Mouse (Mus musculus): ENCODE data around the gene Map3k7cl. TPM values are rescaled to one million over a fixed set of nuclear protein-coding genes. Genes with fewer than 3 reads are reported as not detected.

Map3k7cl gene
- polyA plus RNA-seq, 1 experiment from 2014 or later, result not detected

DNA sequence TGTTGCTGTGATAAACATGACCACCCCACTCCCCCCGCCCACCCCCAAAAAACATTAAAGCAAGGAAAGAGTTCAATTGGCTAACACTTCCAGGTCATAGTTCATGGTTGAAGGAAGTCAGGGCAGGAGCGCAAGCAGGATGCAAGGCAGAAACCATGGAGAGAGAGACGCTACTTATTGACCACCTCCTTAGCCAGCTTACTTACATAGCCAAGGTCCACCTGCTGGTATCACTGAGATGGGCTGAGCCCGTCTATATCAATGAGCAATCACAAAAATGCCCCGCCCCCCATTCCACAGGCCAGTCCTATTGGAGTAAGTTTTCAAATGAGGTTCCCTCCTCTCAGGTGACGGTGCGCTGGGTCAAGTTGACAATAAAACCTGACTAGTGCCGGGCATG, 72.7 kb downstream of the Map3k7cl start:
- Histone ChIP-seq H3K27me3 (ENCODE audit: control insufficient read depth, insufficient read depth, low read length) (no peaks in the 10 kb centered on the region), H3K36me3 (replicated peaks; ENCODE audit: control insufficient read depth, insufficient read depth, low read depth, low read length) (no peaks in the 10 kb centered on the region), H3K4me1 (ENCODE audit: control insufficient read depth, insufficient read depth, low read length) (no peaks in the 10 kb centered on the region), H3K4me3 (ENCODE audit: low read depth, low read length) (no peak overlapping the region), H3K27ac (replicated peaks; ENCODE audit: low read depth, low read length) (no peak overlapping the region), H3K9me3 (replicated peaks; ENCODE audit: control insufficient read depth, low read length) (no peaks in the 10 kb centered on the region; the same call in 1 of the 2 replicates), H3K4me2 (ENCODE audit: low read depth, low read length) (no peak overlapping the region), H3K9ac (replicated peaks; ENCODE audit: low read length) (no peak overlapping the region)
- no peak for DNase-seq (ENCODE audit: low spot score)
- ATAC-seq (replicated peaks; ENCODE audit: insufficient number of reproducible peaks, low FRiP score, low TSS enrichment, low read depth), result no peak
- WGBS, result 94% methylated on average over 8 of the region's 8 CpGs

DNA sequence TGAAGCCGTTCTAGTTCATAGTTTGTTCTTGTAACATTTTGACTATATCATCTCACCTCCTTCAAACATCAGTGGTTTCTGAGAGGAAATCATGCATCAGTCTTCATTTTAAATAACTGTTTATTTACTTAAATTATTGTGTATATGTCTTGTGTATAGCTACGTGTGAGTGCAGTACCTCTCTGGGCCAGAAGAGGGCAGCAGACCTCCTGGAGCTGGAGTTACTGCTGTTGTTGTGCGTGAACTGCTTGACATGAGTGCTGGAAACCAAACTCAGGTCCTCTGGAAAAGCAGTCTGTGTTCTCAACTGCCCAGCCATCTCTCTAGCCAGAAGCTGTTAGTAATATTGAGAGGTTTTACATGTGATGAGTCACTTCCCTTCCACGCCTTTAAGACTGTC, 73.6 kb downstream of the Map3k7cl start:
- 92% methylated on average over 4 of the region's 4 CpGs for WGBS

DNA sequence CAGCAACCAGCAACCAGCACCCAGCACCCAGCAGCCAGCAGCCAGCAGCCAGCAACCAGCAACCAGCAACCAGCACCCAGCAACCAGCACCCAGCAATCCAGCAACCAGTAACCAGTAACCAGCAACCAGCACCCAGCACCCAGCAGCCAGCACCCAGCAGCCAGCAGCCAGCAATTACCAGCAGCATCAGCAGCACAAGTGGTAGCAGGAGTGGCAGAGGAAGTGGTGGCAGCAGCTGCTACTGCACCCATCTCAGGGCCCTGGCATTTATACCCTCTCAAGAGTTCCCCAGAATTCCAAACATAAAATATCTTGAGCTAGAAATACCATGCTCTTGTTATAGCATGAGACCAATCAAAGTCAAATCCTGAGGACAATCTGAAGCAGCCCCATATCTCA, 81.6 kb downstream of the Map3k7cl start:
- H3K27ac ChIP-seq (replicated peaks; ENCODE audit: low read depth, low read length), result no peak overlapping the region
- H3K4me1 ChIP-seq (ENCODE audit: control insufficient read depth, insufficient read depth, low read length), result no peaks in the 10 kb centered on the region
- H3K4me3 ChIP-seq (ENCODE audit: low read depth, low read length), result no peak overlapping the region
- no peaks in the 10 kb centered on the region for H3K27me3 ChIP-seq (ENCODE audit: control insufficient read depth, insufficient read depth, low read length)
- ATAC-seq (replicated peaks; ENCODE audit: insufficient number of reproducible peaks, low FRiP score, low TSS enrichment, low read depth), result no peak
- H3K36me3 ChIP-seq (replicated peaks; ENCODE audit: control insufficient read depth, insufficient read depth, low read depth, low read length), result no peaks in the 10 kb centered on the region
- H3K9me3 ChIP-seq (replicated peaks; ENCODE audit: control insufficient read depth, low read length), result no peaks in the 10 kb centered on the region
- no peak overlapping the region for H3K9ac ChIP-seq (replicated peaks; ENCODE audit: low read length)
- DNase-seq (ENCODE audit: low spot score), result no peak
- no peak overlapping the region for H3K4me2 ChIP-seq (ENCODE audit: low read depth, low read length)

More for the DNA sequence above, 73.6 kb downstream of the Map3k7cl start:
- Histone ChIP-seq H3K27me3 (ENCODE audit: control insufficient read depth, insufficient read depth, low read length) (no peaks in the 10 kb centered on the region), H3K9ac (replicated peaks; ENCODE audit: low read length) (no peak overlapping the region), H3K4me2 (ENCODE audit: low read depth, low read length) (no peak overlapping the region), H3K9me3 (replicated peaks; ENCODE audit: control insufficient read depth, low read length) (no peaks in the 10 kb centered on the region; the same call in 1 of the 2 replicates), H3K36me3 (replicated peaks; ENCODE audit: control insufficient read depth, insufficient read depth, low read depth, low read length) (no peaks in the 10 kb centered on the region), H3K27ac (replicated peaks; ENCODE audit: low read depth, low read length) (no peak overlapping the region), H3K4me3 (ENCODE audit: low read depth, low read length) (no peak overlapping the region), H3K4me1 (ENCODE audit: control insufficient read depth, insufficient read depth, low read length) (no peaks in the 10 kb centered on the region)
- ATAC-seq (replicated peaks; ENCODE audit: insufficient number of reproducible peaks, low FRiP score, low TSS enrichment, low read depth), result no peak
- DNase-seq (ENCODE audit: low spot score), result no peak

DNA sequence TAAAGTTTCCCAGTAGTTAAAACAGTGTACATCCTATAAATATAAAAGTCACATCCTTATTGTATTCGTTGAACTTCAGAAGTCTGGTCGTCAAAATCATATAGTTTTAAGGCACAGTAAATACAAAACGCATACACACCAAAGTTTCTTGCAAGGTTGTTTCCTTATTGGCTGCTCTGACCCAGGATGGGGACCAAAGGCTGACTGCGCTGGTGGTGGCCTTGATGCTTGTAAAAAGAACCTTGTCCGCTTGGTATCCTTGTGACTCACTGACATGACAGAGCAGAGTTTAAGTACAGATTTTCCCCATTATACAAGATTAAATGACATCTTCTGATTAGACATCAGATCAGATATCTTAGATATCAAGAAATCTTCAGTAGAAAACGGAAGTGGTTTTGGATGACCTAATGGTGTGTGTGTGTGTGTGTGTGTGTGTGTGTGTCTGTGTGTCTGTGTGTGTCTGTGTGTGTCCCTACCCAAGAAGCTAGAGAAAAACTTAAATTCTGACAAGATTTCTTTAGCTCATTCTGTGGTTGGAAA, 82.2 kb downstream of the Map3k7cl start:
- Histone ChIP-seq H3K9ac (replicated peaks; ENCODE audit: low read length) (no peak overlapping the region), H3K36me3 (replicated peaks; ENCODE audit: control insufficient read depth, insufficient read depth, low read depth, low read length) (no peaks in the 10 kb centered on the region), H3K27ac (replicated peaks; ENCODE audit: low read depth, low read length) (no peak overlapping the region), H3K4me3 (ENCODE audit: low read depth, low read length) (no peak overlapping the region), H3K27me3 (ENCODE audit: control insufficient read depth, insufficient read depth, low read length) (no peaks in the 10 kb centered on the region), H3K4me1 (ENCODE audit: control insufficient read depth, insufficient read depth, low read length) (no peaks in the 10 kb centered on the region), H3K4me2 (ENCODE audit: low read depth, low read length) (no peak overlapping the region), H3K9me3 (replicated peaks; ENCODE audit: control insufficient read depth, low read length) (no peaks in the 10 kb centered on the region)
- WGBS, result 83% methylated on average over 6 of the region's 6 CpGs
- DNase-seq (ENCODE audit: low spot score) (no peak), ATAC-seq (replicated peaks; ENCODE audit: insufficient number of reproducible peaks, low FRiP score, low TSS enrichment, low read depth) (no peak)

DNA sequence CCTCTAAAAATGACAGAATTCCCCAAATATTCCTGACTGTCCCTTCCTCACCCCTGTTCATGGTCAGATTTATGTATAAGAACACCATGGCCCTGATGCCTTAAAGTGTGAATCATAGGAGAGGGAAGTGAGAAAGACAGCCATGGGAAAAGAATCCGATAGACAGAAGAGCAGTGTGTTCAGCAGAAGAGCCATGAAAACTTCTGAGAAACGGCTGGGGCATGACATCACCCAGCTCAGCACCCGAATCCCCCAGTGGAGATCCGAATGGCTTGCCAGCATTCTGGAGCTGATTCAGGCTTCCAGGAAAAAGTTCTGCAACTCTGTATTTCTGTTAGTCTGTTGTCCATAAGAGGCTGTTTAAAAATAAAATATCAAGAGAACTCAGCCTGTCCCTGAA, 82.7 kb downstream of the Map3k7cl start:
- 77% methylated on average over 4 of the region's 4 CpGs for WGBS
- no peak overlapping the region for H3K4me2 ChIP-seq (ENCODE audit: low read depth, low read length)
- DNase-seq (ENCODE audit: low spot score) (no peak), ATAC-seq (replicated peaks; ENCODE audit: insufficient number of reproducible peaks, low FRiP score, low TSS enrichment, low read depth) (no peak)
- H3K27me3 ChIP-seq (ENCODE audit: control insufficient read depth, insufficient read depth, low read length), result no peaks in the 10 kb centered on the region
- no peak overlapping the region for H3K4me3 ChIP-seq (ENCODE audit: low read depth, low read length)
- H3K4me1 ChIP-seq (ENCODE audit: control insufficient read depth, insufficient read depth, low read length), result no peaks in the 10 kb centered on the region
- no peak overlapping the region for H3K9ac ChIP-seq (replicated peaks; ENCODE audit: low read length)
- H3K27ac ChIP-seq (replicated peaks; ENCODE audit: low read depth, low read length), result no peak overlapping the region
- H3K9me3 ChIP-seq (replicated peaks; ENCODE audit: control insufficient read depth, low read length), result no peaks in the 10 kb centered on the region
- H3K36me3 ChIP-seq (replicated peaks; ENCODE audit: control insufficient read depth, insufficient read depth, low read depth, low read length), result no peaks in the 10 kb centered on the region

DNA sequence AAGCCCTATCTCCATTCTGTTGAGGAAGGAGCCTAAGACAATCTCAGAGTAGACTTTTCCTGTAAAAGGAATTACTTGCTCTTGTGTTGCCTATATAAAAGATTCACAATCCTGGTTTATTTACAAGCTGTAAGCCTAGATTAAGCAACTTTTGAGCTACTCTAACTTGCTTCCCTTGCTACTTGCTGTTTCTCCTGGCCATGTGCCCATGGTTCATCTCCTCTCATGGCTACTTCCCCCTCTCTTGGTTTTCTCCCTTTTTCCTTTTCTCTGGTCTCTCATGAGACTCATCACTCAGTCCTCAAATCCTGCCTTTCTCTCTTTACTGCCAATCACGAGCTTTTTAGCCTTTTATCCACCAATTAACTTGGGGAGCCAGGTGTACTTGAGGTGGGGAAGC, 85.0 kb downstream of the Map3k7cl start:
- DNase-seq (ENCODE audit: low spot score), result no peak
- Histone ChIP-seq H3K9me3 (replicated peaks; ENCODE audit: control insufficient read depth, low read length) (no peaks in the 10 kb centered on the region), H3K27me3 (ENCODE audit: control insufficient read depth, insufficient read depth, low read length) (no peaks in the 10 kb centered on the region), H3K9ac (replicated peaks; ENCODE audit: low read length) (no peak overlapping the region), H3K4me3 (ENCODE audit: low read depth, low read length) (no peak overlapping the region), H3K4me1 (ENCODE audit: control insufficient read depth, insufficient read depth, low read length) (no peaks in the 10 kb centered on the region), H3K27ac (replicated peaks; ENCODE audit: low read depth, low read length) (no peak overlapping the region), H3K36me3 (replicated peaks; ENCODE audit: control insufficient read depth, insufficient read depth, low read depth, low read length) (no peaks in the 10 kb centered on the region), H3K4me2 (ENCODE audit: low read depth, low read length) (no peak overlapping the region)
- WGBS, result 58% methylated on average over 1 of the region's 1 CpGs
- ATAC-seq (replicated peaks; ENCODE audit: insufficient number of reproducible peaks, low FRiP score, low TSS enrichment, low read depth), result no peak

DNA sequence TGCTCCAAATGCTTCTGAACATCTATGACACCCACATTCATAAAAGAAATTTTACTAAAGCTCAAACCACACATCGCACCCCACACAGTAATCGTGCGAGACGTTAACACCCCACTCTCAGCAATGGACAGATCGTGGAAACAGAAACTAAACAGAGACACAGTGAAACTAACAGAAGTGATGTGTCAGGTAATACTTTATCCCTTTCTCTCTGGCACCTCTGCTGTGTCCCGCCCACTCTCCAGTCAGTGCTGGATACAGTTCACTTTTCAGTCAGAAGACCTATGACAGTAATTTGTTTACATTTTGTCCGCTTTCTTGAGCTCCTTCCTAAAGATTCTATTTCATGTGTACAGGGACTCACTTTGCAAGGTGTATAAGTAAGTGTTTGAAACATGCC, 89.1 kb downstream of the Map3k7cl start:
- Histone ChIP-seq H3K27me3 (ENCODE audit: control insufficient read depth, insufficient read depth, low read length) (no peaks in the 10 kb centered on the region), H3K27ac (replicated peaks; ENCODE audit: low read depth, low read length) (no peak overlapping the region), H3K4me1 (ENCODE audit: control insufficient read depth, insufficient read depth, low read length) (no peaks in the 10 kb centered on the region), H3K4me3 (ENCODE audit: low read depth, low read length) (no peak overlapping the region), H3K9ac (replicated peaks; ENCODE audit: low read length) (no peak overlapping the region), H3K36me3 (replicated peaks; ENCODE audit: control insufficient read depth, insufficient read depth, low read depth, low read length) (no peaks in the 10 kb centered on the region), H3K4me2 (ENCODE audit: low read depth, low read length) (no peak overlapping the region), H3K9me3 (replicated peaks; ENCODE audit: control insufficient read depth, low read length) (no peaks in the 10 kb centered on the region)
- ATAC-seq (replicated peaks; ENCODE audit: insufficient number of reproducible peaks, low FRiP score, low TSS enrichment, low read depth), result no peak
- WGBS, result 93% methylated on average over 7 of the region's 7 CpGs
- no peak for DNase-seq (ENCODE audit: low spot score)

DNA sequence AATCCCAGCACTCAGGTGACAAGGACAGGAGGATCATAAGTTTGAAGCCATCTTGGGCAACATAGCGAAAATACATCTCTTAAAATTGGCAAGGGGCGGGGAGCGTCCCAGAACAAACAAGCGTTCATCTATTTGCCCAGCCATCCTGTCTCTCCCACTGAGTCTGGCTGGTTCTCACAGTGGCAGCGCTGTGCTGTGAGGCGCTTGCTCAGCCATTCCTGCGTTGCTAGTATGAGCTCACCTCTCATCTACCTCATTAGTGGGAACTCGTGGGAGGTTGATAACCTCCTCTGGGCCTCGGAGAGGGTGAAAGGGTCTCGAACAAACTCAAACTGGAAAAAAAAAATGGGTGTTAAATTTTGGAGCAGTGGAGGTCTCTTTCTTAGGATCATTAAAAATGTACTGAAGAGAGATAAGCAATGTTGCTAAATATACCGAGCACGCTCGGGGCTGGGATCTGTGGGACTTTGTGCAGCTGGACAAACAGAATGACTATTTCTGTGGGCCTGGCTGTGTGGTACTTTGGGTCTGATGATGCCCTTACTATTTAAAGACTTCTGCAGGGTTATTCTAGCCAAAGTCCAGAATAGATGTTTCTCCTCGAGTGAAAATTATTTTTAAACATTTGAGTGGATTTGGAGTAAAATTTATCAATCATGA, 91.1 kb downstream of the Map3k7cl start:
- no peak for ATAC-seq (replicated peaks; ENCODE audit: insufficient number of reproducible peaks, low FRiP score, low TSS enrichment, low read depth)
- H3K4me2 ChIP-seq (ENCODE audit: low read depth, low read length), result no peak overlapping the region
- no peak overlapping the region for H3K4me3 ChIP-seq (ENCODE audit: low read depth, low read length)
- no peaks in the 10 kb centered on the region for H3K4me1 ChIP-seq (ENCODE audit: control insufficient read depth, insufficient read depth, low read length)
- H3K9ac ChIP-seq (replicated peaks; ENCODE audit: low read length), result no peak overlapping the region
- no peak for DNase-seq (ENCODE audit: low spot score)
- H3K36me3 ChIP-seq (replicated peaks; ENCODE audit: control insufficient read depth, insufficient read depth, low read depth, low read length), result no peaks in the 10 kb centered on the region
- H3K9me3 ChIP-seq (replicated peaks; ENCODE audit: control insufficient read depth, low read length), result no peaks in the 10 kb centered on the region
- 70% methylated on average over 14 of the region's 14 CpGs for WGBS
- no peaks in the 10 kb centered on the region for H3K27me3 ChIP-seq (ENCODE audit: control insufficient read depth, insufficient read depth, low read length)
- no peak overlapping the region for H3K27ac ChIP-seq (replicated peaks; ENCODE audit: low read depth, low read length)
